Mouse (Mus musculus): ENCODE results near the gene Il22ra1.

GRCm38 (mm10) chr4:135761569-135761968 lies 33.6 kb downstream of the Il22ra1 start:
- TF ChIP-seq CTCF (IDR thresholded peaks at IDR 0.05; ENCODE audit: low read depth, low read length) (no peak), POLR2A (IDR thresholded peaks at IDR 0.05; ENCODE audit: extremely low read depth, insufficient read depth, low read length) (no peak)
